Mouse (Mus musculus): Measurements from ENCODE around the gene Cops7a. TPM values are rescaled to one million over a fixed set of nuclear protein-coding genes. Genes with fewer than 3 reads are reported as not detected.

Gene Cops7a
- polyA plus RNA-seq (2012; fragmentation: generic; extraction: Trizol): 100 to 1,000 TPM in 1 of 2 experiments, 10 to 100 TPM in 1; 99.3 to 123 TPM

DNA sequence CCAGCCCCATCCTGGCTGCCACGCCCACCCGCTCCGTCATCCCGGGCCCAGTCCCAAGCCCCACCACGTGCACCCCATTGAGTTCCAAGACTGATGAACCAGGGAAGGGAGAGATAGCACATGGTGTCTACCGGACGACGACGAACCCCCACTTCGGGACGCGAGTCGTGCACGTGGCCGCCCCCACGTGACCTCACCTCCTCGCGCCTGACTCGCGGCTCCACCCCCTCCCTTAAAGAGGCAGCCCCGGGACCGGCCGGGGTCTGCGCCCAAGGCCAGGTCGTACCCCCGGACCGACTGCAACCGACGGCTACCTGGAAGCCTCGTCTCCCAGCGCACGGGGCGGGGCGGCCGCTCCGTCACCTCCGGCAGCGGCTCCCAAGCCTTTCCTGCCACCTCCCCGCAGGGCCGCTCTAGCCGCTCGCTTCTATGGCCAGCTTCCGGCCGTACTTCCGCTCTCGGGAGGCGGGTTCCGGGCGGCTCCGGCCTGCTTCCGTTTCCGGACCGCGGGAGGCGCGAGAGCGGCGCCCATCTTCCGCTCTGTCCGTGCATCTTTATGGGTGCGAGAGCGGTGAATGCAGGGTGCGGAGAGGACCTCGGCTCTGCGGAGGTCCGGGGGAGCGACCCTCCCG lies at the start of gene Cops7a:
Cops7a (minus strand) TSS at position 451 of the 632 bp plus-strand sequence.

GRCm38 (mm10) chr6:125009129-125009180 lies 43.6 kb upstream of the Cops7a start, which contains the start of gene Zfp384:
Gene Zfp384 (plus strand): TSS chr6:125009145.

GRCm38 (mm10) chr6:124996551-124997501 lies 31.5 kb upstream of the Cops7a start, which contains the start of gene Pianp:
Gene Pianp (plus strand): TSS chr6:124996694.

GRCm38 (mm10) chr6:124930754-124931524 lies 34.4 kb downstream of the Cops7a start, which contains the start of gene Mlf2:
Gene Mlf2 (plus strand): TSS chr6:124931386.

DNA sequence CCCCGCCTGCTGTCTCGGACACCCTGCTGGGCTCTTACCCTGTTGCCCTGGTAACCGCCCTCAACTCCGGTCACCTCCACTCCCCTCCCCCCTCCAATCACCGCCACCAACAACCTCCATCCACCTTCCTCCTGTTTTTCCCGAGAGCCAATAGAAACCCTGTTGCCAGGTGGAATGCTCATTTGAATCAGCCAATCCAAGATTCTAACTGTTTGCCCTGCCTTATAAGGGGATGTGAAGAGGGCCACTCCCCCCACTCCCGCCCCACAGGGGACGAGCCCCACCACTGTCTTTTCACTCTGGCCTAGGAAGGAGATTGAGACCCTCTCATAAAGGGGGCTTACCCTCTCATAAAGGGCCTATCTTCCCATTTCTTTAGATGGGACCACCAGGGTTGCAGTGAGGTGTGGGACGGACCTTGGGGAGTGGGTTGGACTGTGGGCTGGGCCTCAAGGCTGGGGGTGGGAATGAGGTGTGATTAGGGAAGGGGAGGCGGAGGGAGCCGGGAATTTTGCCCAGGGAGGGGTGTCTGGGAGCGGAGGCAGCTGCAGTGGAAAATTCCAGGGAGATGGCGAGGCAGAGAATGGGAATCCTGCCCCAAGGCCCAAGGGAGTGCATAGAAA lies 45.5 kb downstream of the Cops7a start, which contains the start of gene Ptms:
Ptms (minus strand) TSS at position 409 of the 623 bp plus-strand sequence.

DNA sequence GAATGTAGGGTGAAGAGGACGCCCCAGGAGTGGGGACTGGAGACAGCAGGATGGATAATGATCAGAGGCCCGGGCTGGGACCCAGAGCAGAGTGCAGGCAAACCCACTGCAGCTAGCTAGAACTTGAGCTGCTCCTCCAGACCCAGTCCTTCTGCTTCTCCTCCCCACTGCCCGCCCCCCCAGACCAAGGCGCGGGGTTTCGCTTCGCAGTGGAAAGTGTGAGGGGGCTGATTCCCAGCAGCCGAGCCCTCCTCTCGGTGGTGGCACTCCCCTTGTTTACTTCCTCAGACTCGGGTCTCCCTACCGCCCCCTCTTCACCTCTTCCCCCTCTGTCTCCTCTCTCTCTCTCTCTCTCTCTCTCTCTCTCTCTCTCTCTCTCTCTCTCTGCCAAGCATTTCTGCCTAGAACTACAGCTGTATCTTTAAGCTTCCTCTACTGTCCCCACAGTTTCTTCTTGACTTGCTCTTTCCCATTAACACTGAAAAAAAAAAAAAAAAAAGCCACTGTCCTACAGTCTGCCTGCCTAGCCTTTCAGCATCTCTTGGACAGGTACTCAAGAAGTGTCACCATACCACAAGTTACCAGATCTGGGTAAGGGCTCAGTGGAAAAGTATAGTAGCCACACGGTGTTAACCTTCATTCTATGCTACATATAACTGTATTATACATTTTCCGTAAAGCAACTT lies 53.7 kb downstream of the Cops7a start, which contains the start of gene Lag3:
Lag3 (minus strand) TSS at position 173 of the 686 bp plus-strand sequence.

Other genes starting within 250 kb of the Cops7a start
- 1 to 10 TPM; 2.3 to 5.1 TPM for gene Ptpn6, start 226.8 kb downstream of the Cops7a start, polyA plus RNA-seq (2012; fragmentation: generic; extraction: Trizol)
- 100 to 1,000 TPM; 306 to 579 TPM for gene Grcc10, start 224.2 kb downstream of the Cops7a start, polyA plus RNA-seq (2012; fragmentation: generic; extraction: Trizol)
- gene Gm45234, start 209.5 kb downstream of the Cops7a start, polyA plus RNA-seq (2012; fragmentation: generic; extraction: Trizol): under 1 TPM; 0.01 to 0.13 TPM
- 10 to 100 TPM; 23.4 to 84.9 TPM for gene Atn1, start 209.0 kb downstream of the Cops7a start, polyA plus RNA-seq (2012; fragmentation: generic; extraction: Trizol)
- 10 to 100 TPM in 1 of 2 experiments, 1 to 10 TPM in 1; 1.9 to 14.4 TPM for gene Eno2, start 195.9 kb downstream of the Cops7a start, polyA plus RNA-seq (2012; fragmentation: generic; extraction: Trizol)
- gene Lrrc23, start 185.8 kb downstream of the Cops7a start, polyA plus RNA-seq (2012; fragmentation: generic; extraction: Trizol): under 1 TPM; 0.04 to 0.31 TPM
- 10 to 100 TPM; 25.7 to 50.6 TPM for gene Spsb2, start 156.9 kb downstream of the Cops7a start, polyA plus RNA-seq (2012; fragmentation: generic; extraction: Trizol)
- gene Tpi1, start 151.2 kb downstream of the Cops7a start, polyA plus RNA-seq (2012; fragmentation: generic; extraction: Trizol): 100 to 1,000 TPM; 586 to 773 TPM
- 100 to 1,000 TPM; 101 to 117 TPM for gene Usp5, start 136.1 kb downstream of the Cops7a start, polyA plus RNA-seq (2012; fragmentation: generic; extraction: Trizol)
- 100 to 1,000 TPM in 1 of 2 experiments, 10 to 100 TPM in 1; 55.6 to 112 TPM for gene Cdca3, start 136.0 kb downstream of the Cops7a start, polyA plus RNA-seq (2012; fragmentation: generic; extraction: Trizol)
- gene Gnb3, start 125.3 kb downstream of the Cops7a start, polyA plus RNA-seq (2012; fragmentation: generic; extraction: Trizol): under 1 TPM; 0.01 to 0.12 TPM
- gene P3h3, start 107.8 kb downstream of the Cops7a start, polyA plus RNA-seq (2012; fragmentation: generic; extraction: Trizol): 10 to 100 TPM in 1 of 2 experiments, 1 to 10 TPM in 1; 4.9 to 50.4 TPM
- 1 to 10 TPM in 1 of 2 experiments, under 1 TPM in 1; 0.09 to 3.1 TPM for gene Gpr162, start 101.6 kb downstream of the Cops7a start, polyA plus RNA-seq (2012; fragmentation: generic; extraction: Trizol)
- gene Cd4, start 77.3 kb downstream of the Cops7a start, polyA plus RNA-seq (2012; fragmentation: generic; extraction: Trizol): under 1 TPM in 1 of 2 experiments, not detected in 1; 0.04 TPM
- gene Lag3, start 53.8 kb downstream of the Cops7a start, polyA plus RNA-seq (2012; fragmentation: generic; extraction: Trizol): 1 to 10 TPM in 1 of 2 experiments, under 1 TPM in 1; 0.13 to 1.9 TPM
- gene Ptms, start 45.4 kb downstream of the Cops7a start, polyA plus RNA-seq (2012; fragmentation: generic; extraction: Trizol): 1,000 to 10,000 TPM; 2,499 to 3,064 TPM
- 100 to 1,000 TPM; 293 to 332 TPM for gene Mlf2, start 34.2 kb downstream of the Cops7a start, polyA plus RNA-seq (2012; fragmentation: generic; extraction: Trizol)
- gene Pianp, start 31.2 kb upstream of the Cops7a start, polyA plus RNA-seq (2012; fragmentation: generic; extraction: Trizol): 10 to 100 TPM in 1 of 2 experiments, 1 to 10 TPM in 1; 3.0 to 14.0 TPM
- 10 to 100 TPM in 1 of 2 experiments, 1 to 10 TPM in 1; 9.5 to 27.6 TPM for gene Zfp384, start 43.6 kb upstream of the Cops7a start, polyA plus RNA-seq (2012; fragmentation: generic; extraction: Trizol)
- 10 to 100 TPM; 15.4 to 76.7 TPM for gene Ing4, start 74.2 kb upstream of the Cops7a start, polyA plus RNA-seq (2012; fragmentation: generic; extraction: Trizol)
- 1 to 10 TPM in 1 of 2 experiments, under 1 TPM in 1; 0.32 to 8.6 TPM for gene Acrbp, start 84.2 kb upstream of the Cops7a start, polyA plus RNA-seq (2012; fragmentation: generic; extraction: Trizol)
- under 1 TPM in 1 of 2 experiments, not detected in 1; 0.09 TPM for gene Lpar5, start 102.4 kb upstream of the Cops7a start, polyA plus RNA-seq (2012; fragmentation: generic; extraction: Trizol)
- 100 to 1,000 TPM in 1 of 2 experiments, 10 to 100 TPM in 1; 17.2 to 106 TPM for gene Chd4, start 130.4 kb upstream of the Cops7a start, polyA plus RNA-seq (2012; fragmentation: generic; extraction: Trizol)
- 10 to 100 TPM; 25.7 to 58.8 TPM for gene Nop2, start 166.4 kb upstream of the Cops7a start, polyA plus RNA-seq (2012; fragmentation: generic; extraction: Trizol)
- gene Iffo1, start 179.7 kb upstream of the Cops7a start, polyA plus RNA-seq (2012; fragmentation: generic; extraction: Trizol): 10 to 100 TPM in 1 of 2 experiments, 1 to 10 TPM in 1; 4.2 to 22.1 TPM
- 1,000 to 10,000 TPM; 2,700 to 7,122 TPM for gene Gapdh, start 200.9 kb upstream of the Cops7a start, polyA plus RNA-seq (2012; fragmentation: generic; extraction: Trizol)
- 100 to 1,000 TPM in 1 of 2 experiments, 10 to 100 TPM in 1; 57.1 to 120 TPM for gene Ncapd2, start 226.2 kb upstream of the Cops7a start, polyA plus RNA-seq (2012; fragmentation: generic; extraction: Trizol)
- 100 to 1,000 TPM; 106 to 112 TPM for gene Mrpl51, start 226.3 kb upstream of the Cops7a start, polyA plus RNA-seq (2012; fragmentation: generic; extraction: Trizol)